Mouse (Mus musculus): Measurements from ENCODE around the gene Dact3. TPM values are rescaled to one million over a fixed set of nuclear protein-coding genes. Genes with fewer than 3 reads are reported as not detected.

Dact3 gene
- polyA plus RNA-seq, 1 experiment = 3.8 TPM

DNA sequence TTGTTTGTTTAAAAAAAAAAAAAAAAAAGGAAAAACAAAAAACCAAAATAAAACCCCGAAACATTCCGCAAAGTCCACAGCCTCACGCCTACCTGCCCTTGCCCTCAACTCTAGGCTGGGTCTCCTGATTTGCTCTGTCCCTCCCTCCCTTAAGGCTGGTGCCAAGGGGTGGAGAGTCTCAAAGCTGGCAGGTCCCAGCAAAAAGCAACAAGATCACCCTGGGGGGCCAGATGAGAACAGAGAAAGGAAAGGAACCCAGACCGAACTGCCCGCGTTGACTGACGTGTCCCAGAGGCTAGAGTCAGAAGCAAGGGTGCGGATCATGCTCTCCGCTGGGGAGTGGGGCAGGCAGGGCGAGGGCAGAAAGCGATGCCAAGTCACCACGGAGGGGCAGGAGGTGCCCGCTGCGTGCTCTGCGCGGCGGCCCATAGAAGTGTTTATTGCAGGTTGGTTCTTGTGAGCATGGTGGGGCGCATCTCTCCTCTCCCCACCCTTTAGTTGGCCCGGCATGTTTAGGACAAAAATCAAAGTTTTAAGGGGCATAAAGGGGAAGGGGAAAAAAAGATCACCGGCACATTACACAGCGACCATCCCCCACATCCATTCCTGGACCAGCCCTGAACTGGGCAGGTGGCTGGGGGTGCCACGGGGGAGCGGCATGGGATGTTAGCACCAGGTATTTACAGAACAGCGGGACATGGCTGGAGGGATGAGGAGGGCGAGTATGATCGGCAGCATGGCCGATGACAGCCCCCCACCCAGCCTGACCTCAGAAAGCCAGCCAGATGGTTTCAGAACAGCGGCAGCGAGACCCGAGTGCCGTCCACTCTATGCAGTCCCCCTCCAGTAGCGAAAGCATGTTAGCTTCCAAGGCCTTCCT is 40.6 kb downstream of the Dact3 start:
- Histone ChIP-seq H3K36me3 (ENCODE audit: control insufficient read depth, insufficient read depth, low read length) (peaks cover 31% of the 10 kb centered on the region), H3K4me1 (replicated peaks; ENCODE audit: control insufficient read depth, insufficient read depth, low read length) (no peaks in the 10 kb centered on the region; the same call in 1 of the 2 replicates), H3K4me3 (ENCODE audit: control insufficient read depth, insufficient read depth, low read length) (no peak overlapping the region), H3K27me3 (ENCODE audit: control insufficient read depth, insufficient read depth, low read length) (no peaks in the 10 kb centered on the region), H3K27ac (ENCODE audit: control insufficient read depth, insufficient read depth, low read length) (no peak overlapping the region)
- WGBS = 97% methylated on average over 32 of the region's 32 CpGs
- TF ChIP-seq CTCF (IDR thresholded peaks at IDR 0.05; ENCODE audit: borderline replicate concordance, control insufficient read depth, extremely low read depth, insufficient read depth, low read length, poor library complexity) (no peak), POLR2A (IDR thresholded peaks at IDR 0.05; ENCODE audit: control insufficient read depth, extremely low read depth, insufficient read depth, low read length, poor library complexity) (no peak)
- DNase-seq = no peak

DNA sequence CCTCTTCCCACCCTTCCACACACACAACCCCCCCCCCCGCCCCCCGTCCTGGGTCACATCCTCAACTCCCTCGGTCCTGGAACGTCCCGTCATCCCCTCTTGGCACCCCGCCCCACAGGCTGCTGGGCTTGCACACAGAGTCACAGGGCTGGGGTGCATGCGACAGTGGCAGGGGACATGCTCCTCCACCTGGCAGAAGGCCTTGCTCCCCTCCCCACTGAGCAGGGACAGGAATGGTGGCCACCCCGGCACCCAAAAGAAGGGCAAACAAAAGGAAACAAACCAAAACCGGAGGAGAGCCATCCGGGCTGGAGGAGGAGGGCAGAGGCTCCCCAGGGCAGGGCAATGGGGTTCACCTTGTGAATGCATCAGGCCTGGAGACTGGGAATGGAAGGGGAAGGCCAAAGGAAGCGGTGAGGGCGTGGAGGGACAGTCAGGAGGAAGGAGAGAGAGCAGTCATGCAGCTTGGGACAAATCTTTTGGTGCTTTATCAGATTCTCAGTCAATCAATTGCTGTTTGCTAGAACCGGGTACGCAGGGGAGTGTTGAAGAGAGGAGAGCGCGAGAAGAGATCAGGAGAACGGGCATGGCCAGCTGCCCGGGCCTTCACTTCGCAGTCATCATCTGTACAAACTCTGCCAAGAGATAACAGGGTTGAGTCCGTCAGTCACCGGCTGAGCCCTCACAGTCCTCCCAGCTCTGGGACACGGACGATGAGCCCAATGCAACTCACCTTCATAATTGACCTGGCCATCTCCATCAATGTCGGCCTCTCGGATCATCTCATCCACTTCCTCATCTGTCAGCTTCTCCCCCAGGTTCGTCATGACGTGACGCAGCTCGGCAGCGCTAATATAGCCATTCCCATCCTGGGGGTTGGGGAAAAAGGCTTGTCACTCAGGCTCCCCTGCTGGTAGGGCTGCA is 41.5 kb downstream of the Dact3 start:
- Histone ChIP-seq H3K4me3 (ENCODE audit: control insufficient read depth, insufficient read depth, low read length) (no peak overlapping the region), H3K36me3 (ENCODE audit: control insufficient read depth, insufficient read depth, low read length) (peaks cover 31% of the 10 kb centered on the region), H3K27ac (ENCODE audit: control insufficient read depth, insufficient read depth, low read length) (no peak overlapping the region), H3K4me1 (replicated peaks; ENCODE audit: control insufficient read depth, insufficient read depth, low read length) (peaks cover under 1% of the 10 kb centered on the region), H3K27me3 (ENCODE audit: control insufficient read depth, insufficient read depth, low read length) (no peaks in the 10 kb centered on the region)
- 94% methylated on average over 30 of the region's 30 CpGs for WGBS
- TF ChIP-seq POLR2A (IDR thresholded peaks at IDR 0.05; ENCODE audit: control insufficient read depth, extremely low read depth, insufficient read depth, low read length, poor library complexity) (no peak), CTCF (IDR thresholded peaks at IDR 0.05; ENCODE audit: borderline replicate concordance, control insufficient read depth, extremely low read depth, insufficient read depth, low read length, poor library complexity) (no peak)
- DNase-seq = no peak

DNA sequence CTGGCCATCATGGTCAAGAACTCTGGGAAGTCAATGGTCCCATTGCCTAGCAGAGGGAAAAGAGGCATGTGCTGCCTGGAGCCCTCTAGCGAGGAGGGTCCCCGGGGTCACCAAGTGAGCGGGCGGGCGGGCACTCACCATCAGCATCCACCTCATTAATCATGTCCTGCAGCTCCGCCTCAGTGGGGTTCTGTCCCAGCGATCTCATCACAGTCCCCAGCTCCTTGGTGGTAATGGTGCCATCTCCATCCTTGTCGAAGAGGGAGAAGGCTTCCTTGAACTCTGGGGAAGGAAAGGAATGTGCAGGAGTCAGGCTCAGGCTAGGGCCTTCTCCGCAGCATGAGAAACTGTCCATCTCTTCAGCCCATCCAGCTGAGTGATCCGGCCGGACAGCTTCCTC is 42.3 kb downstream of the Dact3 start:
- Histone ChIP-seq H3K4me1 (replicated peaks; ENCODE audit: control insufficient read depth, insufficient read depth, low read length) (peaks cover 9% of the 10 kb centered on the region), H3K36me3 (ENCODE audit: control insufficient read depth, insufficient read depth, low read length) (peaks cover 31% of the 10 kb centered on the region), H3K27ac (ENCODE audit: control insufficient read depth, insufficient read depth, low read length) (no peak overlapping the region), H3K4me3 (ENCODE audit: control insufficient read depth, insufficient read depth, low read length) (no peak overlapping the region), H3K27me3 (ENCODE audit: control insufficient read depth, insufficient read depth, low read length) (no peaks in the 10 kb centered on the region)
- no peak for DNase-seq
- TF ChIP-seq CTCF (IDR thresholded peaks at IDR 0.05; ENCODE audit: borderline replicate concordance, control insufficient read depth, extremely low read depth, insufficient read depth, low read length, poor library complexity) (no peak), POLR2A (IDR thresholded peaks at IDR 0.05; ENCODE audit: control insufficient read depth, extremely low read depth, insufficient read depth, low read length, poor library complexity) (no peak)
- 94% methylated on average over 11 of the region's 11 CpGs for WGBS

DNA sequence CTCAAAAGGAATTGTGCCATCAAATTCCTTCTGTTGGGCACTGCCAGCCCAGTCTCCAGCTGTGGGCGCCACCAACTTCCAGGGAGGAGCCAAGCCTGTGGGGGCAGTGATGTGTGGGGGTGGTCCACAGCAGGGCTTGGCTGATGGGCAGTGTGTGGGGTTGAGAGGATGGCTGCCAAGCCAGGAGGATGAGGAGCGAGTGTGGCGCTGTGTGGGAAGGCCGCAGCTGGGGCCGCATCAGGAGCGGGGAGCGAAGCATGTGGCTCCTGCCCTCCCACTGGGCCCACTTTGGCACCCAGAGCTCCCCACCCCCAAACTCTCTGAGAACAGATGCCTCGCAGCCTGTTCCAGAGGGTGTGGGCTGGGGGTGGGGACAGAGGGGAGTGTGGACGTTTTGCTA is 42.9 kb downstream of the Dact3 start:
- Histone ChIP-seq H3K27ac (ENCODE audit: control insufficient read depth, insufficient read depth, low read length) (no peak overlapping the region), H3K4me3 (ENCODE audit: control insufficient read depth, insufficient read depth, low read length) (no peak overlapping the region), H3K27me3 (ENCODE audit: control insufficient read depth, insufficient read depth, low read length) (no peaks in the 10 kb centered on the region), H3K4me1 (replicated peaks; ENCODE audit: control insufficient read depth, insufficient read depth, low read length) (peaks cover 15% of the 10 kb centered on the region), H3K36me3 (ENCODE audit: control insufficient read depth, insufficient read depth, low read length) (peaks cover 31% of the 10 kb centered on the region)
- WGBS = 94% methylated on average over 9 of the region's 9 CpGs
- TF ChIP-seq CTCF (IDR thresholded peaks at IDR 0.05; ENCODE audit: borderline replicate concordance, control insufficient read depth, extremely low read depth, insufficient read depth, low read length, poor library complexity) = no peak
- no peak for TF ChIP-seq POLR2A (IDR thresholded peaks at IDR 0.05; ENCODE audit: control insufficient read depth, extremely low read depth, insufficient read depth, low read length, poor library complexity)
- no peak for DNase-seq

DNA sequence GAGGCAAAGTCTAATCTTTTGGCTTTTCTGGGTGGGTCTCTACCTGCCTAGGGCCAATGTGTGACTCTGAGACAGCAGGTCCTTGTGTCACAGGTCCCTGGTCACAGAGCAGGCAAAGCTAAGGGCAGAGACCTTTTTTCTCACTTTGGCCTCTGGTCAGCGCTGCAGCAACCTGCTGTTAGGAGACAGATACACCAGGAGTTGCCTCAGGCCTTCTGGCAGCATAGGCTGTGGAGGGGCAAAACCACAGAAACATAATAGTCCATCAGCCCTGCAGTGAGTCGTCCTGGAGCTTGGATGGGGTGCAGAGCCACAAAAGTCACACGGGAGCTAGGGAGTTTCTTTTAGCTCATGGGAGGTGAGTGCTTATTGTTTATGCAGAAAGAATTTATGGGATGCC is 43.6 kb downstream of the Dact3 start:
- Histone ChIP-seq H3K4me3 (ENCODE audit: control insufficient read depth, insufficient read depth, low read length) (no peak overlapping the region), H3K4me1 (replicated peaks; ENCODE audit: control insufficient read depth, insufficient read depth, low read length) (peaks cover 16% of the 10 kb centered on the region), H3K36me3 (ENCODE audit: control insufficient read depth, insufficient read depth, low read length) (peaks cover 31% of the 10 kb centered on the region), H3K27me3 (ENCODE audit: control insufficient read depth, insufficient read depth, low read length) (no peaks in the 10 kb centered on the region), H3K27ac (ENCODE audit: control insufficient read depth, insufficient read depth, low read length) (no peak overlapping the region)
- WGBS = 93% methylated on average over 3 of the region's 3 CpGs
- no peak for DNase-seq
- TF ChIP-seq POLR2A (IDR thresholded peaks at IDR 0.05; ENCODE audit: control insufficient read depth, extremely low read depth, insufficient read depth, low read length, poor library complexity) = no peak
- no peak for TF ChIP-seq CTCF (IDR thresholded peaks at IDR 0.05; ENCODE audit: borderline replicate concordance, control insufficient read depth, extremely low read depth, insufficient read depth, low read length, poor library complexity)

DNA sequence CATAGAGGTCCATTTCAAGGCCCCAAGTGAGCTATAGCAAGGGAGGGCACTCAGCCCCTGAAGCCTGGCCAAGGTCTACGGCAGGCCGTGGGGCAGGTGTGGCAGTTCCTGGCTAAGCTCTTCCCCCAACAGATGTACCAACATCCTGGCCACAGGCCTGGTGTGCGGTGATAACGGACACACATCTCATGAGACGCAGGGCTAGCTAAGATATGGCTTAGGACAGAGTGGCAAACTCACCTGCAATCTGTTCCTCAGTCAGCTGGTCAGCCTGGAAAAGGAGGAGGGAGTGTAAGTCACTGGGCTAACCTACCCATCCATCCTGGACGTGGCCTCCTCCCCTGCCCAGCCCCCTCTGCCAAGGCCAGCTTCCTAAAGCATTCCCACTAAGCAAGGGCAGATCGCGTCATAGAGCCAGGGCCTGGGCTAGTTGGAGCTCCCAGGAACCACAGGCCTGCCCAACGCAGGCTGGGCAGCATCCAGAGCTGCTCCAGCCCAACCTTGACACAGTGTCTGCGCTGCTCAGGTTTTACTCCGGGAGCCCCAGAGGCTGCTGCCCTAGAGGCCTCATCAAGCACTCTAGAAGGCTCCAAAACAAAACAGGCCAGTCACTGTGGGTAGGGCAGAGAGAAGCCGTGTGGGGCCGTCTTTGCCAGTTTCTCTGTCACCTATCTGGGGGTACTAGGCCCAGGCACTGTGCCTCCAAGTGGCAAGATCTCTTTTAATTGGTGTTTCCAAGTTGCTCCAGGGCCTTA is 44.5 kb downstream of the Dact3 start:
- Histone ChIP-seq H3K4me3 (ENCODE audit: control insufficient read depth, insufficient read depth, low read length) (no peak overlapping the region), H3K36me3 (ENCODE audit: control insufficient read depth, insufficient read depth, low read length) (peaks cover 31% of the 10 kb centered on the region), H3K4me1 (replicated peaks; ENCODE audit: control insufficient read depth, insufficient read depth, low read length) (peaks cover 18% of the 10 kb centered on the region), H3K27me3 (ENCODE audit: control insufficient read depth, insufficient read depth, low read length) (no peaks in the 10 kb centered on the region), H3K27ac (ENCODE audit: control insufficient read depth, insufficient read depth, low read length) (no peak overlapping the region)
- WGBS = 75% methylated on average over 13 of the region's 13 CpGs
- DNase-seq = no peak
- TF ChIP-seq POLR2A (IDR thresholded peaks at IDR 0.05; ENCODE audit: control insufficient read depth, extremely low read depth, insufficient read depth, low read length, poor library complexity) (no peak), CTCF (IDR thresholded peaks at IDR 0.05; ENCODE audit: borderline replicate concordance, control insufficient read depth, extremely low read depth, insufficient read depth, low read length, poor library complexity) (no peak)

All from thymus, adult 2 months (tissue).